Mouse (Mus musculus): ENCODE data around the gene Tmem125. TPM values are rescaled to one million over a fixed set of nuclear protein-coding genes. Genes with fewer than 3 reads are reported as not detected.

Tmem125 gene
- polyA plus RNA-seq, 1 experiment from 2014 or later, result 0.11 TPM

GRCm38 (mm10) chr4:118527335-118527681, 16.5 kb downstream of the Tmem125 start:
- ATAC-seq (ENCODE audit: low FRiP score), result no peak
- H3K27me3 ChIP-seq (ENCODE audit: control insufficient read depth, insufficient read depth, low read length), result no peaks in the 10 kb centered on the region; the same call in 1 of the 2 replicates
- no peaks in the 10 kb centered on the region for H3K9me3 ChIP-seq (ENCODE audit: control insufficient read depth, low read length)
- 33% methylated on average over 5 of the region's 5 CpGs for WGBS
- H3K4me1 ChIP-seq (ENCODE audit: control insufficient read depth, insufficient read depth, low read length), result peaks cover 5% of the 10 kb centered on the region; the same call in 1 of the 2 replicates
- no peaks in the 10 kb centered on the region for H3K36me3 ChIP-seq (ENCODE audit: control insufficient read depth, insufficient read depth, low read length)
- H3K4me3 ChIP-seq (ENCODE audit: low read depth, low read length), result no peak overlapping the region
- no peak overlapping the region for H3K4me2 ChIP-seq
- H3K27ac ChIP-seq (ENCODE audit: low read depth, low read length), result no peak overlapping the region
- no peak overlapping the region for H3K9ac ChIP-seq (ENCODE audit: low read length)
- DNase-seq (ENCODE audit: low spot score, missing footprints), result no peak

GRCm38 (mm10) chr4:118526408-118527334, 17.2 kb downstream of the Tmem125 start, which contains the start of gene 2610528J11Rik:
TSS of gene 2610528J11Rik (plus strand) at chr4:118526999.
- no peak within 1 kb of the TSS for H3K4me3 ChIP-seq (ENCODE audit: low read depth, low read length)
- H3K9ac ChIP-seq (ENCODE audit: low read length), result no peak within 1 kb of the TSS
- H3K27ac ChIP-seq (ENCODE audit: low read depth, low read length), result no peak within 1 kb of the TSS
- DNase-seq (ENCODE audit: low spot score, missing footprints) (no peak), ATAC-seq (ENCODE audit: low FRiP score) (no peak)
- H3K4me2 ChIP-seq, result no peak within 1 kb of the TSS
- no peaks in the 10 kb centered on the region; the same call in 1 of the 2 replicates for H3K27me3 ChIP-seq (ENCODE audit: control insufficient read depth, insufficient read depth, low read length)
- 41% methylated on average over 17 of the region's 17 CpGs for WGBS
- peaks cover 3% of the 10 kb centered on the region; the same call in 1 of the 2 replicates for H3K4me1 ChIP-seq (ENCODE audit: control insufficient read depth, insufficient read depth, low read length)
- H3K36me3 ChIP-seq (ENCODE audit: control insufficient read depth, insufficient read depth, low read length), result no peaks in the 10 kb centered on the region
- no peaks in the 10 kb centered on the region for H3K9me3 ChIP-seq (ENCODE audit: control insufficient read depth, low read length)

- Histone ChIP-seq H3K27ac (ENCODE audit: low read depth, low read length) (no peak overlapping the region), H3K4me1 (ENCODE audit: control insufficient read depth, insufficient read depth, low read length) (no peaks in the 10 kb centered on the region), H3K9ac (ENCODE audit: low read length) (no peak overlapping the region), H3K4me2 (no peak overlapping the region), H3K4me3 (ENCODE audit: low read depth, low read length) (no peak overlapping the region), H3K9me3 (ENCODE audit: control insufficient read depth, low read length) (no peaks in the 10 kb centered on the region), H3K36me3 (ENCODE audit: control insufficient read depth, insufficient read depth, low read length) (no peaks in the 10 kb centered on the region), H3K27me3 (ENCODE audit: control insufficient read depth, insufficient read depth, low read length) (no peaks in the 10 kb centered on the region; the same call in 1 of the 2 replicates)
- ATAC-seq (ENCODE audit: low FRiP score) (no peak), DNase-seq (ENCODE audit: low spot score, missing footprints) (no peak)
- WGBS, result 63% methylated on average over 3 of the region's 3 CpGs
Observed at GRCm38 (mm10) chr4:118525779-118526178, 18.1 kb downstream of the Tmem125 start.

DNA sequence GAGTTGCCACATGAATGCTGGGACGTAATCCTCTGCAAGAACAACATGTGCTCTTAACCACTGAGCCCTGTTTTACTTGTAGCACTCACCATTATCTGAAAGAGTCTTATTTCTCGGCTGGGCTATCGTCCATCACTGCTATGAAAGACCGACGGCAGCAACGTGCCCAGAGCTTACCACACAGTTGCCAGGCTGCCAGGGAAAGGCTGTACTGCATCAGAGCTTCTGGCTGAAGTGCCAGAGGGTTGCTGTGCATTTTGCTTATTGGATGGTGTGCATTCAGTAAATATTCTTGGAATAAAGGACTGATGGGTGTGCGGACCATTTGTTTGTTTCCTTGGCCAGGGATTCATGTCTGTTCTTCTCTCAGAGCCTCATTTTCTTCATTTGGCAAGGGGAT, 19.9 kb downstream of the Tmem125 start:
- no peaks in the 10 kb centered on the region for H3K4me1 ChIP-seq (ENCODE audit: control insufficient read depth, insufficient read depth, low read length)
- no peaks in the 10 kb centered on the region for H3K9me3 ChIP-seq (ENCODE audit: control insufficient read depth, low read length)
- no peaks in the 10 kb centered on the region; the same call in 1 of the 2 replicates for H3K27me3 ChIP-seq (ENCODE audit: control insufficient read depth, insufficient read depth, low read length)
- no peak overlapping the region for H3K27ac ChIP-seq (ENCODE audit: low read depth, low read length)
- H3K9ac ChIP-seq (ENCODE audit: low read length), result no peak overlapping the region
- ATAC-seq (ENCODE audit: low FRiP score), result no peak
- no peak overlapping the region for H3K4me3 ChIP-seq (ENCODE audit: low read depth, low read length)
- no peak for DNase-seq (ENCODE audit: low spot score, missing footprints)
- no peak overlapping the region for H3K4me2 ChIP-seq
- H3K36me3 ChIP-seq (ENCODE audit: control insufficient read depth, insufficient read depth, low read length), result no peaks in the 10 kb centered on the region
- WGBS, result 83% methylated on average over 7 of the region's 7 CpGs

DNA sequence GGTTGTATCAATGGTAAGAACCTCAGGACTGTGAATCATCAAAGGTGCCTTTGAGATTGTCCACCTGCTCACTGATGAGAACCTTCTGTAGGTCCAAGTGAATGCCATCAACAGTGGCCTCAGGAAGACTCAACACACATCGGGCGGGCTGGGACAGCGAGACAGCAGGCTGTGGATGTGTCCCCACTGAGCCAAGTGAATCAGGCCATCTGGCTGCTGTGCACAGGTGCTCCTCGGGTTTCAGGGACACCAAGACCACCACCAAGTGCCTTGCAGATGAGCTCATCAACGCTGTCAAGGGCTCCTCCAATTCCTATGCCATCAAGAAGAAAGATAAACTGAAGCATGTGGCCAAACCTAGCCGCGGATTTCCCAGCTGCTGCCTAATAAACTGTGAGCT, 21.6 kb downstream of the Tmem125 start:
- no peaks in the 10 kb centered on the region; the same call in 1 of the 2 replicates for H3K27me3 ChIP-seq (ENCODE audit: control insufficient read depth, insufficient read depth, low read length)
- H3K4me3 ChIP-seq (ENCODE audit: low read depth, low read length), result no peak overlapping the region
- no peak overlapping the region for H3K9ac ChIP-seq (ENCODE audit: low read length)
- peaks cover 4% of the 10 kb centered on the region; the same call in 1 of the 2 replicates for H3K4me1 ChIP-seq (ENCODE audit: control insufficient read depth, insufficient read depth, low read length)
- WGBS, result 88% methylated on average over 7 of the region's 7 CpGs
- no peak overlapping the region for H3K4me2 ChIP-seq
- H3K36me3 ChIP-seq (ENCODE audit: control insufficient read depth, insufficient read depth, low read length), result no peaks in the 10 kb centered on the region
- no peaks in the 10 kb centered on the region for H3K9me3 ChIP-seq (ENCODE audit: control insufficient read depth, low read length)
- ATAC-seq (ENCODE audit: low FRiP score) (no peak), DNase-seq (ENCODE audit: low spot score, missing footprints) (no peak)
- H3K27ac ChIP-seq (ENCODE audit: low read depth, low read length), result no peak overlapping the region

DNA sequence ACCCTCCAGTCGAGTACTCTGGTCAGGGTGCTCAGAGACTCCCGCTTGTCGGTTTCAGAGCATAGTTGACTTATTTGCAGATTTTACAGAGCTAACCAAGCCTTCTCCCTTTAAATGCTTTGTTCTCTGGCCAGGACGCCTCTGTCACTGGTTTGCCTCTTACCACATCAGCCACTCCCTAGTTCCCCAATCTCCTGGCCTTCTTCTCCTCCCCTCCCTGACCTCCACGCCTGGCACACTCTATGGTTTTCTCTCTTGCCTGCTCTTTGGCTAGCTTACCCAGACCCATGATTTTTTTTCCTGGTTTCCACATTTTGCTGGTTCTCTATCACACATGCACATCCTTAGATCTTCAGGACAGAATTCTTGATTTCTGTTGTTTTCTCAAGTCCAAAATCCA, 25.6 kb downstream of the Tmem125 start:
- WGBS, result 61% methylated on average over 5 of the region's 5 CpGs
- ATAC-seq (ENCODE audit: low FRiP score) (no peak), DNase-seq (ENCODE audit: low spot score, missing footprints) (no peak)
- Histone ChIP-seq H3K4me3 (ENCODE audit: low read depth, low read length) (no peak overlapping the region), H3K4me1 (ENCODE audit: control insufficient read depth, insufficient read depth, low read length) (peaks cover 10% of the 10 kb centered on the region; the same call in 1 of the 2 replicates), H3K27ac (ENCODE audit: low read depth, low read length) (no peak overlapping the region), H3K4me2 (no peak overlapping the region), H3K9me3 (ENCODE audit: control insufficient read depth, low read length) (no peaks in the 10 kb centered on the region), H3K36me3 (ENCODE audit: control insufficient read depth, insufficient read depth, low read length) (no peaks in the 10 kb centered on the region), H3K9ac (ENCODE audit: low read length) (no peak overlapping the region), H3K27me3 (ENCODE audit: control insufficient read depth, insufficient read depth, low read length) (no peaks in the 10 kb centered on the region; the same call in 1 of the 2 replicates)

- ATAC-seq (ENCODE audit: low FRiP score) (no peak; the same call in 1 of the 2 replicates), DNase-seq (ENCODE audit: low spot score, missing footprints) (no peak)
- no peak overlapping the region for H3K27ac ChIP-seq (ENCODE audit: low read depth, low read length)
- peaks cover 10% of the 10 kb centered on the region; the same call in 1 of the 2 replicates for H3K4me1 ChIP-seq (ENCODE audit: control insufficient read depth, insufficient read depth, low read length)
- peak overlapping the region; percentile 40; the same call in 1 of the 2 replicates for H3K9ac ChIP-seq (ENCODE audit: low read length)
- no peaks in the 10 kb centered on the region for H3K36me3 ChIP-seq (ENCODE audit: control insufficient read depth, insufficient read depth, low read length)
- 0 out of 2 replicates have a peak overlapping the region, but pooled peaks have one; percentile 7 for H3K4me2 ChIP-seq
- WGBS, result 33% methylated on average over 16 of the region's 16 CpGs
- no peaks in the 10 kb centered on the region; the same call in 1 of the 2 replicates for H3K27me3 ChIP-seq (ENCODE audit: control insufficient read depth, insufficient read depth, low read length)
- H3K4me3 ChIP-seq (ENCODE audit: low read depth, low read length), result no peak overlapping the region
- no peaks in the 10 kb centered on the region for H3K9me3 ChIP-seq (ENCODE audit: control insufficient read depth, low read length)
Observed at GRCm38 (mm10) chr4:118517497-118518146, 26.2 kb downstream of the Tmem125 start.

- peak; percentile 69; the same call in 1 of the 2 replicates for ATAC-seq (ENCODE audit: low FRiP score)
- 25% methylated on average over 20 of the region's 20 CpGs for WGBS
- Histone ChIP-seq H3K27ac (ENCODE audit: low read depth, low read length) (no peak overlapping the region), H3K9ac (ENCODE audit: low read length) (peak overlapping the region; percentile 40; the same call in 1 of the 2 replicates), H3K9me3 (ENCODE audit: control insufficient read depth, low read length) (no peaks in the 10 kb centered on the region), H3K4me2 (0 out of 2 replicates have a peak overlapping the region, but pooled peaks have one; percentile 7), H3K4me1 (ENCODE audit: control insufficient read depth, insufficient read depth, low read length) (peaks cover 10% of the 10 kb centered on the region; the same call in 1 of the 2 replicates), H3K4me3 (ENCODE audit: low read depth, low read length) (no peak overlapping the region), H3K27me3 (ENCODE audit: control insufficient read depth, insufficient read depth, low read length) (no peaks in the 10 kb centered on the region; the same call in 1 of the 2 replicates), H3K36me3 (ENCODE audit: control insufficient read depth, insufficient read depth, low read length) (no peaks in the 10 kb centered on the region)
- peak; percentile 84 for DNase-seq (ENCODE audit: low spot score, missing footprints)
Observed at GRCm38 (mm10) chr4:118516699-118517496, 26.9 kb downstream of the Tmem125 start.

Measured in midbrain, embryonic 11.5 days (tissue).